Mouse (Mus musculus) midbrain, embryonic 15.5 days (tissue): ENCODE results near the gene Cldn16. TPM values are rescaled to one million over a fixed set of nuclear protein-coding genes. Genes with fewer than 3 reads are reported as not detected.

Source experiments
- ATAC-seq: fragments of 200-750 bp; cut with Nextera tagmentation; replicated peaks from 2 replicates; pipeline ENCODE4 v1.8.0; 2017; ENCODE audit warnings: moderate TSS enrichment
- H3K27ac ChIP-seq: fragments of 300-500 bp; sonication (generic); 2 replicates; pipeline ENCODE4 v1.5.1; 2015; ENCODE audit warnings: mild to moderate bottlenecking, inconsistent platforms
- H3K27me3 ChIP-seq: fragments of 300-500 bp; sonication (generic); replicated peaks from 2 replicates; pipeline ENCODE4 v1.6.1; 2015; ENCODE audit warnings: inconsistent platforms
- H3K36me3 ChIP-seq: fragments of 300-500 bp; sonication (generic); replicated peaks from 2 replicates; pipeline ENCODE4 v1.6.1; 2015; ENCODE audit warnings: inconsistent platforms
- H3K4me1 ChIP-seq: fragments of 300-500 bp; sonication (generic); 2 replicates; pipeline ENCODE4 v1.6.1; 2015; ENCODE audit warnings: inconsistent platforms
- H3K4me2 ChIP-seq: fragments of 300-500 bp; sonication (generic); 2 replicates; pipeline ENCODE4 v1.6.1; 2015; ENCODE audit warnings: inconsistent platforms, mild to moderate bottlenecking, moderate library complexity
- H3K4me3 ChIP-seq: fragments of 300-500 bp; sonication (generic); 2 replicates; pipeline ENCODE4 v1.5.1; 2015; ENCODE audit warnings: mild to moderate bottlenecking, inconsistent platforms
- H3K9ac ChIP-seq: fragments of 300-500 bp; sonication (generic); 2 replicates; pipeline ENCODE4 v1.6.1; 2015; ENCODE audit warnings: mild to moderate bottlenecking, inconsistent platforms
- H3K9me3 ChIP-seq: fragments of 300-500 bp; sonication (generic); 2 replicates; pipeline ENCODE4 v1.6.1; 2016; ENCODE audit warnings: inconsistent platforms
- WGBS: fragments of 180-500 bp; shearing (Covaris S2); methylation state at CpG from one replicate; pipeline ENCODE4 v1.1.7; 2015; ENCODE audit warnings: mixed read lengths; 5-methylcytosine and 5-hydroxymethylcytosine counted together
- polyA plus RNA-seq: library from polyadenylated mRNA; unstranded; fragments of >200 nt; fragmentation: Nextera tagmentation; extraction: Ambion mirVana; gene quantifications from 2 replicates; pipeline ENCODE4 v1.2.1, GENCODE M21; 2015

The Cldn16 gene
- polyA plus RNA-seq: not detected in 2 replicates

GRCm38 (mm10) chr16:26462835-26463234, at the start of gene Cldn16:
TSS of gene Cldn16 (plus strand) at chr16:26463135.
- WGBS: 82% methylated on average over 7 of the region's 7 CpGs
- H3K36me3 ChIP-seq: no peaks in the 10 kb centered on the region

GRCm38 (mm10) chr16:26418616-26419015, 44.3 kb upstream of the Cldn16 start:
- no peak for ATAC-seq
- H3K27ac ChIP-seq: no peak overlapping the region
- no peaks in the 10 kb centered on the region for H3K4me1 ChIP-seq
- 87% methylated on average over 3 of the region's 3 CpGs for WGBS
- H3K9ac ChIP-seq: no peak overlapping the region
- no peaks in the 10 kb centered on the region for H3K9me3 ChIP-seq
- H3K4me3 ChIP-seq: no peak overlapping the region
- H3K27me3 ChIP-seq: no peaks in the 10 kb centered on the region
- H3K36me3 ChIP-seq: no peaks in the 10 kb centered on the region
- no peak overlapping the region for H3K4me2 ChIP-seq

More at GRCm38 (mm10) chr16:26462835-26463234, at the start of gene Cldn16:
- no peak for ATAC-seq
- H3K27ac ChIP-seq: no peak within 1 kb of the TSS
- no peak within 1 kb of the TSS for H3K4me2 ChIP-seq
- no peaks in the 10 kb centered on the region for H3K27me3 ChIP-seq
- no peak within 1 kb of the TSS for H3K9ac ChIP-seq
- no peaks in the 10 kb centered on the region for H3K9me3 ChIP-seq
- H3K4me1 ChIP-seq: no peaks in the 10 kb centered on the region
- H3K4me3 ChIP-seq: no peak within 1 kb of the TSS

DNA sequence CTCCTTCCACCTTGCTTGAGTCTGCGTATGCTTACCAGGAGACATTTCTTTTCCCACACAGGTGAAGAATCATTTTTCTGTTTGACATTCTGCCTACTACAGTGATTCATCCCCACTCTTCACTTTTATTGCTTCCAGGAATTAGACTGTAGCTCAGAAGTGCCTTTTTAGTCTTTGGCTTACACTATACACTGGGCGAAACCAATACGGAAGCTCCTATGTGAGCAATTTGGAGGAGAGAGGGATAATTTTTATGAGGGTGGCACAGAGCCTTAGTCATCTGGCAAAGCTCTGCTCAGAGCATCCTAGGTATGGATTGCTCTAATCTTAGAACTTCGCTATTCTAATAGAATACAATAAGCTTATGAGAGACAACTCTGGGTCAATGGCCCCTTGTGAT, 40.9 kb upstream of the Cldn16 start:
- Histone ChIP-seq H3K4me1 (no peaks in the 10 kb centered on the region), H3K9ac (no peak overlapping the region), H3K4me2 (no peak overlapping the region), H3K9me3 (no peaks in the 10 kb centered on the region), H3K27me3 (no peaks in the 10 kb centered on the region), H3K36me3 (no peaks in the 10 kb centered on the region), H3K4me3 (no peak overlapping the region), H3K27ac (no peak overlapping the region)
- no peak for ATAC-seq
- WGBS: 95% methylated on average over 4 of the region's 4 CpGs

- H3K4me2 ChIP-seq: no peak overlapping the region
- no peaks in the 10 kb centered on the region for H3K9me3 ChIP-seq
- H3K27me3 ChIP-seq: no peaks in the 10 kb centered on the region
- H3K36me3 ChIP-seq: no peaks in the 10 kb centered on the region
- no peak overlapping the region for H3K4me3 ChIP-seq
- H3K4me1 ChIP-seq: 0 out of 2 replicates have a peak, but pooled peaks cover 2% of the 10 kb centered on the region
- ATAC-seq: no peak
- 87% methylated on average over 3 of the region's 3 CpGs for WGBS
- no peak overlapping the region for H3K27ac ChIP-seq
- no peak overlapping the region for H3K9ac ChIP-seq
Measured at GRCm38 (mm10) chr16:26430246-26430645, 32.7 kb upstream of the Cldn16 start.

- Histone ChIP-seq H3K4me3 (no peak overlapping the region), H3K36me3 (no peaks in the 10 kb centered on the region), H3K27ac (no peak overlapping the region), H3K4me1 (0 out of 2 replicates have a peak, but pooled peaks cover 2% of the 10 kb centered on the region), H3K4me2 (no peak overlapping the region), H3K9ac (no peak overlapping the region), H3K9me3 (no peaks in the 10 kb centered on the region), H3K27me3 (no peaks in the 10 kb centered on the region)
- 32% methylated on average over 2 of the region's 2 CpGs for WGBS
- ATAC-seq: no peak
Measured at GRCm38 (mm10) chr16:26433486-26433885, 29.4 kb upstream of the Cldn16 start.

GRCm38 (mm10) chr16:26440031-26440430, 22.9 kb upstream of the Cldn16 start:
- Histone ChIP-seq H3K27me3 (no peaks in the 10 kb centered on the region), H3K4me3 (no peak overlapping the region), H3K36me3 (no peaks in the 10 kb centered on the region), H3K4me2 (no peak overlapping the region), H3K27ac (no peak overlapping the region), H3K4me1 (no peaks in the 10 kb centered on the region), H3K9ac (no peak overlapping the region), H3K9me3 (no peaks in the 10 kb centered on the region)
- ATAC-seq: no peak
- 80% methylated on average over 3 of the region's 3 CpGs for whole genome bisulfite sequencing

GRCm38 (mm10) chr16:26441156-26441555, 21.8 kb upstream of the Cldn16 start:
- Histone ChIP-seq H3K27ac (no peak overlapping the region), H3K4me3 (no peak overlapping the region), H3K36me3 (no peaks in the 10 kb centered on the region), H3K9ac (no peak overlapping the region), H3K4me1 (no peaks in the 10 kb centered on the region), H3K4me2 (no peak overlapping the region), H3K9me3 (no peaks in the 10 kb centered on the region), H3K27me3 (no peaks in the 10 kb centered on the region)
- ATAC-seq: no peak
- 84% methylated on average over 3 of the region's 3 CpGs for WGBS

GRCm38 (mm10) chr16:26444843-26445242, 18.1 kb upstream of the Cldn16 start:
- no peak overlapping the region for H3K4me2 ChIP-seq
- H3K27ac ChIP-seq: no peak overlapping the region
- no peaks in the 10 kb centered on the region for H3K36me3 ChIP-seq
- no peaks in the 10 kb centered on the region for H3K4me1 ChIP-seq
- no peak overlapping the region for H3K4me3 ChIP-seq
- H3K9ac ChIP-seq: no peak overlapping the region
- no peaks in the 10 kb centered on the region for H3K27me3 ChIP-seq
- no peaks in the 10 kb centered on the region for H3K9me3 ChIP-seq
- ATAC-seq: no peak

GRCm38 (mm10) chr16:26447594-26447993, 15.3 kb upstream of the Cldn16 start:
- no peaks in the 10 kb centered on the region for H3K36me3 ChIP-seq
- peak; percentile 33; the same call in 1 of the 2 replicates for ATAC-seq
- H3K27me3 ChIP-seq: no peaks in the 10 kb centered on the region
- H3K27ac ChIP-seq: no peak overlapping the region
- H3K4me2 ChIP-seq: no peak overlapping the region
- H3K9ac ChIP-seq: no peak overlapping the region
- no peaks in the 10 kb centered on the region for H3K9me3 ChIP-seq
- no peak overlapping the region for H3K4me3 ChIP-seq
- H3K4me1 ChIP-seq: no peaks in the 10 kb centered on the region
- 72% methylated on average over 2 of the region's 2 CpGs for WGBS

- no peaks in the 10 kb centered on the region for H3K9me3 ChIP-seq
- H3K36me3 ChIP-seq: no peaks in the 10 kb centered on the region
- no peaks in the 10 kb centered on the region for H3K4me1 ChIP-seq
- H3K27me3 ChIP-seq: no peaks in the 10 kb centered on the region
- H3K4me3 ChIP-seq: no peak overlapping the region
- no peak for ATAC-seq
- 60% methylated on average over 3 of the region's 3 CpGs for WGBS
- no peak overlapping the region for H3K4me2 ChIP-seq
- H3K9ac ChIP-seq: no peak overlapping the region
- H3K27ac ChIP-seq: no peak overlapping the region
Measured at GRCm38 (mm10) chr16:26454163-26454562, 8.8 kb upstream of the Cldn16 start.

GRCm38 (mm10) chr16:26456182-26456581, 6.8 kb upstream of the Cldn16 start:
- Histone ChIP-seq H3K36me3 (no peaks in the 10 kb centered on the region), H3K9me3 (no peaks in the 10 kb centered on the region), H3K4me3 (no peak overlapping the region), H3K27me3 (no peaks in the 10 kb centered on the region), H3K4me2 (no peak overlapping the region), H3K4me1 (no peaks in the 10 kb centered on the region), H3K9ac (no peak overlapping the region), H3K27ac (no peak overlapping the region)
- no peak for ATAC-seq
- 95% methylated on average over 2 of the region's 2 CpGs for WGBS

DNA sequence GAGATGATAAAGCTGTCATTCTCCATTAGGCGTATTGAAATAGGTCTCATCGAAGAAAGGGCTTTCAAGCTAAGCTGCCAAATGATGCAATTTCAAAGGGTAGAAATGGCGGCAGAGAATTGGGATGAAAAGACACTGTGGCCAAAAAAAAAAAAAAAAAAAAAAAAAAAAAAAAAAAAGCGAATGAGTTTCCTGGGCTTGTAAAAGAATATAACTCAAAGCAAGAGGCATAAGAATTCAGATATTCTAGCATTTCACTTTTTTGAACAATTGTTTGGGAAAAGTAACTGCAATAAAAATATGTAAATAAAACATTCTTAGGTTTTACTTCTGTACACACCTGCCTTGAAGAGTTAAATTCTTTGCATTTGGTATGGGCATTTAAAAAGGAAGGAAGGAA, 3.6 kb downstream of the Cldn16 start:
- H3K27me3 ChIP-seq: no peaks in the 10 kb centered on the region
- no peak overlapping the region for H3K9ac ChIP-seq
- H3K9me3 ChIP-seq: no peaks in the 10 kb centered on the region
- H3K4me3 ChIP-seq: no peak overlapping the region
- no peak overlapping the region for H3K4me2 ChIP-seq
- H3K27ac ChIP-seq: no peak overlapping the region
- H3K36me3 ChIP-seq: no peaks in the 10 kb centered on the region
- H3K4me1 ChIP-seq: no peaks in the 10 kb centered on the region
- 77% methylated on average over 4 of the region's 4 CpGs for WGBS
- no peak for ATAC-seq

DNA sequence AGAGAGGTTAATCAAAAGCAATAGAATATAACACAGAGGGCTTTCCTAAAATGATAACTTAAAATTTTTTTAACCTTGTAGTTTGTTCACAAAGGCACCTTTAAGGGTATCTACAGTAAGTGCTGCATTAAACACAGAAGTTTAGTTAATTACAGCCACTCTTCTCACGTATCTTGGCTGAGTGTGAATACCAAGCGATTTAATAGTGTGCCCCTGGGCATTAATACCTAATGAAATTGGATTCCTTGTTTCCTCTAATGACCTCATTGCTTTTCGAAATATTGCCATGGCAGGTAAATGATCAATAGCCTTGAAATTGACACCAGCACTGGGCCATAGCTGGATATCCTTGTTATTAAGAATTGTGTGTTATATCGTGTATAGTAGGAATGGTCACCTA, 8.3 kb downstream of the Cldn16 start:
- H3K27ac ChIP-seq: no peak overlapping the region
- WGBS: 79% methylated on average over 4 of the region's 4 CpGs
- no peaks in the 10 kb centered on the region for H3K9me3 ChIP-seq
- H3K4me2 ChIP-seq: no peak overlapping the region
- no peak overlapping the region for H3K9ac ChIP-seq
- H3K27me3 ChIP-seq: no peaks in the 10 kb centered on the region
- no peak overlapping the region for H3K4me3 ChIP-seq
- ATAC-seq: no peak
- no peaks in the 10 kb centered on the region for H3K4me1 ChIP-seq
- no peaks in the 10 kb centered on the region for H3K36me3 ChIP-seq
